ENCODE assay signal across 8 mouse cellular contexts in genomic region chr2:35107984-35108635, GRCm38 (mm10). TPM values are rescaled to one million over a fixed set of nuclear protein-coding genes. Genes with fewer than 3 reads are reported as not detected.
DNase-seq lines count a peak whose midpoint lies in the region; ATAC-seq and TF ChIP-seq lines count a peak whose summit lies in the region.

No protein-coding gene starts in this region.

- 48% methylated on average over 5 of the region's 5 CpGs for WGBS in forebrain, embryonic 10.5 days
- WGBS in forebrain, embryonic 12.5 days, result 55% methylated on average over 5 of the region's 5 CpGs
- 54% methylated on average over 5 of the region's 5 CpGs for WGBS in midbrain, embryonic 10.5 days
- 56% methylated on average over 5 of the region's 5 CpGs for WGBS in midbrain, embryonic 13.5 days
- WGBS in liver, embryonic 14.5 days (ENCODE audit: insufficient replicate concordance), result 44% methylated on average over 5 of the region's 5 CpGs
- 42% methylated on average over 5 of the region's 5 CpGs for WGBS in stomach, postnatal 0 days

- peak; percentile 18 for DNase-seq in forebrain, embryonic 10.5 days (ENCODE audit: extremely low spot score, low spot score)
- DNase-seq in midbrain, embryonic 10.5 days (ENCODE audit: low spot score), result peak; percentile 14
- peak; percentile 63 for DNase-seq in c-Kit-positive CD71-negative TER-119-negative erythroid progenitor cells, embryonic 14.5 days (ENCODE audit: low read depth)
- DNase-seq in liver, embryonic 14.5 days (ENCODE audit: low read depth in 3 of 3, low spot score in 3 of 3), result peak; percentile 44 to 54 (median 45)
- DNase-seq in stomach, postnatal 0 days (ENCODE audit: low spot score), result peak; percentile 27
- DNase-seq in frontal cortex, postnatal 36 days (ENCODE audit: low spot score in 2 of 2), result no peak

- no peaks in the 10 kb centered on the region for H3K9me3 ChIP-seq in forebrain, embryonic 10.5 days
- no peaks in the 10 kb centered on the region for H3K9me3 ChIP-seq in forebrain, embryonic 12.5 days
- H3K9me3 ChIP-seq in midbrain, embryonic 10.5 days (replicated peaks), result no peaks in the 10 kb centered on the region
- no peaks in the 10 kb centered on the region for H3K9me3 ChIP-seq in midbrain, embryonic 13.5 days
- no peaks in the 10 kb centered on the region for H3K9me3 ChIP-seq in liver, embryonic 14.5 days (ENCODE audit: control insufficient read depth, low read length)
- no peaks in the 10 kb centered on the region for H3K9me3 ChIP-seq in stomach, postnatal 0 days (ENCODE audit: control insufficient read depth, low read length)

- H3K27me3 ChIP-seq in forebrain, embryonic 10.5 days (ENCODE audit: poor library complexity, severe bottlenecking), result no peaks in the 10 kb centered on the region
- H3K27me3 ChIP-seq in forebrain, embryonic 12.5 days, result no peaks in the 10 kb centered on the region
- peaks cover 6% of the 10 kb centered on the region; the same call in 1 of the 2 replicates for H3K27me3 ChIP-seq in midbrain, embryonic 10.5 days (ENCODE audit: low read depth, poor library complexity, severe bottlenecking)
- no peaks in the 10 kb centered on the region for H3K27me3 ChIP-seq in midbrain, embryonic 13.5 days
- no peaks in the 10 kb centered on the region for H3K27me3 ChIP-seq in liver, embryonic 14.5 days (ENCODE audit: control insufficient read depth, insufficient read depth, low read length)
- no peaks in the 10 kb centered on the region for H3K27me3 ChIP-seq in stomach, postnatal 0 days (ENCODE audit: control insufficient read depth, insufficient read depth, low read length)

- no peak overlapping the region for H3K9ac ChIP-seq in forebrain, embryonic 12.5 days
- H3K9ac ChIP-seq in midbrain, embryonic 13.5 days (replicated peaks), result no peak overlapping the region
- H3K9ac ChIP-seq in liver, embryonic 14.5 days (replicated peaks), result no peak overlapping the region
- no peak overlapping the region for H3K9ac ChIP-seq in stomach, postnatal 0 days (ENCODE audit: low read length)

- peaks cover 20% of the 10 kb centered on the region for H3K4me1 ChIP-seq in forebrain, embryonic 10.5 days
- peaks cover 7% of the 10 kb centered on the region; the same call in 1 of the 2 replicates for H3K4me1 ChIP-seq in forebrain, embryonic 12.5 days
- H3K4me1 ChIP-seq in midbrain, embryonic 10.5 days, result peaks cover 14% of the 10 kb centered on the region
- peaks cover 7% of the 10 kb centered on the region for H3K4me1 ChIP-seq in midbrain, embryonic 13.5 days (replicated peaks)
- H3K4me1 ChIP-seq in liver, embryonic 14.5 days (replicated peaks; ENCODE audit: control insufficient read depth in 2 of 2, insufficient read depth in 2 of 2, low read length in 1 of 2), result peaks cover 11 to 22% of the 10 kb centered on the region in 2 experiments
- H3K4me1 ChIP-seq in stomach, postnatal 0 days (replicated peaks; ENCODE audit: control insufficient read depth, insufficient read depth), result no peaks in the 10 kb centered on the region

- TF ChIP-seq EP300 in liver, embryonic 14.5 days (IDR thresholded peaks at IDR 0.05; ENCODE audit: low read depth), result no peak
- no peak for TF ChIP-seq EP300 in stomach, postnatal 0 days (optimal IDR thresholded peaks at IDR 0.05)

- H3K36me3 ChIP-seq in forebrain, embryonic 10.5 days (replicated peaks), result no peaks in the 10 kb centered on the region
- H3K36me3 ChIP-seq in forebrain, embryonic 12.5 days (replicated peaks), result no peaks in the 10 kb centered on the region
- H3K36me3 ChIP-seq in midbrain, embryonic 10.5 days, result no peaks in the 10 kb centered on the region
- H3K36me3 ChIP-seq in midbrain, embryonic 13.5 days, result no peaks in the 10 kb centered on the region
- H3K36me3 ChIP-seq in liver, embryonic 14.5 days (replicated peaks; ENCODE audit: control insufficient read depth, insufficient read depth, low read depth), result no peaks in the 10 kb centered on the region
- no peaks in the 10 kb centered on the region for H3K36me3 ChIP-seq in stomach, postnatal 0 days (ENCODE audit: control insufficient read depth, insufficient read depth, low read length)

- ATAC-seq in forebrain, embryonic 12.5 days (ENCODE audit: low FRiP score), result no peak
- ATAC-seq in midbrain, embryonic 13.5 days, result no peak
- ATAC-seq in liver, embryonic 14.5 days (ENCODE audit: insufficient read depth), result no peak
- no peak for ATAC-seq in stomach, postnatal 0 days (ENCODE audit: low FRiP score, low TSS enrichment)

- no peak overlapping the region for H3K27ac ChIP-seq in forebrain, embryonic 10.5 days
- H3K27ac ChIP-seq in forebrain, embryonic 12.5 days, result no peak overlapping the region
- H3K27ac ChIP-seq in midbrain, embryonic 10.5 days (replicated peaks), result no peak overlapping the region
- no peak overlapping the region for H3K27ac ChIP-seq in midbrain, embryonic 13.5 days
- no peak overlapping the region for H3K27ac ChIP-seq in liver, embryonic 14.5 days
- H3K27ac ChIP-seq in stomach, postnatal 0 days (replicated peaks), result no peak overlapping the region

- TF ChIP-seq CTCF in liver, embryonic 14.5 days (IDR thresholded peaks at IDR 0.05; ENCODE audit: low read depth), result peak; percentile 64
- peak; percentile 73 for TF ChIP-seq CTCF in stomach, postnatal 0 days (IDR thresholded peaks at IDR 0.05; ENCODE audit: low read depth)

- no peak overlapping the region for H3K4me3 ChIP-seq in forebrain, embryonic 10.5 days
- no peak overlapping the region for H3K4me3 ChIP-seq in forebrain, embryonic 12.5 days (replicated peaks)
- no peak overlapping the region for H3K4me3 ChIP-seq in midbrain, embryonic 10.5 days
- no peak overlapping the region for H3K4me3 ChIP-seq in midbrain, embryonic 13.5 days (replicated peaks)
- no peak overlapping the region for H3K4me3 ChIP-seq in liver, embryonic 14.5 days (ENCODE audit: insufficient read depth in 1 of 2, low read depth in 2 of 2, low read length in 2 of 2)
- no peak overlapping the region for H3K4me3 ChIP-seq in stomach, postnatal 0 days (ENCODE audit: low read depth, low read length)

- H3K4me2 ChIP-seq in forebrain, embryonic 12.5 days, result no peak overlapping the region
- H3K4me2 ChIP-seq in midbrain, embryonic 13.5 days (replicated peaks), result no peak overlapping the region
- peak overlapping the region; percentile 80; the same call in 1 of the 2 replicates for H3K4me2 ChIP-seq in liver, embryonic 14.5 days (ENCODE audit: low read depth)
- H3K4me2 ChIP-seq in stomach, postnatal 0 days (replicated peaks; ENCODE audit: low read depth), result no peak overlapping the region

RNA-seq across cellular contexts. Expression of gene Cntrl, which starts 1.2 kb away (rescaled TPM):
- polyA plus RNA-seq in forebrain, embryonic 10.5 days (2016; fragmentation: Nextera tagmentation; extraction: Ambion mirVana), result 29.5 and 29.9 TPM in 2 replicates
- 37.1 and 38.2 TPM in 2 replicates for polyA plus RNA-seq in forebrain, embryonic 12.5 days (2016; fragmentation: Nextera tagmentation; extraction: Ambion mirVana)
- polyA plus RNA-seq in midbrain, embryonic 10.5 days (2016; fragmentation: Nextera tagmentation; extraction: Ambion mirVana), result 26.7 and 33.5 TPM in 2 replicates
- 16.7 and 18.1 TPM in 2 replicates for polyA plus RNA-seq in midbrain, embryonic 13.5 days (2015; fragmentation: Nextera tagmentation; extraction: Ambion mirVana)
- polyA plus RNA-seq in liver, embryonic 14.5 days (2012; rRNA removed), result 7.6 and 12.0 TPM in 2 replicates
- polyA plus RNA-seq in liver, embryonic 14.5 days (2014; fragmentation: Nextera tagmentation; extraction: Ambion mirVana), result 8.0 and 9.8 TPM in 2 replicates
- 7.3 and 8.0 TPM in 2 replicates for polyA plus RNA-seq in stomach, postnatal 0 days (2015; fragmentation: Nextera tagmentation; extraction: Ambion mirVana)

RNA-seq across cellular contexts. Expression of gene AI182371, which starts 6.8 kb away (rescaled TPM):
- polyA plus RNA-seq in forebrain, embryonic 10.5 days (2016; fragmentation: Nextera tagmentation; extraction: Ambion mirVana), result 0.14 and 0.19 TPM in 2 replicates
- 0.22 and 0.98 TPM in 2 replicates for polyA plus RNA-seq in forebrain, embryonic 12.5 days (2016; fragmentation: Nextera tagmentation; extraction: Ambion mirVana)
- 0.16 and 0.34 TPM in 2 replicates for polyA plus RNA-seq in midbrain, embryonic 10.5 days (2016; fragmentation: Nextera tagmentation; extraction: Ambion mirVana)
- polyA plus RNA-seq in midbrain, embryonic 13.5 days (2015; fragmentation: Nextera tagmentation; extraction: Ambion mirVana), result 0.22 and 0.46 TPM in 2 replicates
- polyA plus RNA-seq in liver, embryonic 14.5 days (2012; rRNA removed), result 10.5 and 16.5 TPM in 2 replicates
- polyA plus RNA-seq in liver, embryonic 14.5 days (2014; fragmentation: Nextera tagmentation; extraction: Ambion mirVana), result 7.5 and 8.6 TPM in 2 replicates
- polyA plus RNA-seq in stomach, postnatal 0 days (2015; fragmentation: Nextera tagmentation; extraction: Ambion mirVana), result 0.15 and 0.25 TPM in 2 replicates

RNA-seq across cellular contexts. Expression of gene Hc, which starts 46.9 kb away (rescaled TPM):
- 0.42 and 1.1 TPM in 2 replicates for polyA plus RNA-seq in forebrain, embryonic 10.5 days (2016; fragmentation: Nextera tagmentation; extraction: Ambion mirVana)
- 0.45 and 1.2 TPM in 2 replicates for polyA plus RNA-seq in forebrain, embryonic 12.5 days (2016; fragmentation: Nextera tagmentation; extraction: Ambion mirVana)
- 0.31 and 0.99 TPM in 2 replicates for polyA plus RNA-seq in midbrain, embryonic 10.5 days (2016; fragmentation: Nextera tagmentation; extraction: Ambion mirVana)
- polyA plus RNA-seq in midbrain, embryonic 13.5 days (2015; fragmentation: Nextera tagmentation; extraction: Ambion mirVana), result 0.58 and 0.97 TPM in 2 replicates
- polyA plus RNA-seq in liver, embryonic 14.5 days (2012; rRNA removed), result 27.9 and 56.3 TPM in 2 replicates
- polyA plus RNA-seq in liver, embryonic 14.5 days (2014; fragmentation: Nextera tagmentation; extraction: Ambion mirVana), result 37.4 and 39.3 TPM in 2 replicates
- 0.19 and 0.21 TPM in 2 replicates for polyA plus RNA-seq in stomach, postnatal 0 days (2015; fragmentation: Nextera tagmentation; extraction: Ambion mirVana)

Comparison
In these comparisons a context has a peak if more than half of its experiments do, and no peak if none do; other contexts are left out.
1. DNase-seq: peak in forebrain, embryonic 10.5 days (single experiment), midbrain, embryonic 10.5 days (single experiment), c-Kit-positive CD71-negative TER-119-negative erythroid progenitor cells, embryonic 14.5 days (single experiment), liver, embryonic 14.5 days (3 of 3) and stomach, postnatal 0 days (single experiment); none in frontal cortex, postnatal 36 days (0 of 2).
2. RNA of gene Hc, which starts 46.9 kb away (polyA plus RNA-seq): 27.9 to 56.3 TPM in liver, embryonic 14.5 days; 0.31 to 0.99 TPM in midbrain, embryonic 10.5 days, 0.58 to 0.97 TPM in midbrain, embryonic 13.5 days, 0.45 to 1.2 TPM in forebrain, embryonic 12.5 days, 0.42 to 1.1 TPM in forebrain, embryonic 10.5 days and 0.19 to 0.21 TPM in stomach, postnatal 0 days; every median in the first group is over 10 times any median in the second.